Mouse (Mus musculus): ENCODE results near the gene Dtl. TPM values are rescaled to one million over a fixed set of nuclear protein-coding genes. Genes with fewer than 3 reads are reported as not detected.

Gene Dtl
- polyA plus RNA-seq, 1 experiment from 2014 or later, result 61.5 TPM

- no peaks in the 10 kb centered on the region for H3K36me3 ChIP-seq (ENCODE audit: control insufficient read depth, insufficient read depth, low read length)
- H3K27me3 ChIP-seq (ENCODE audit: control insufficient read depth, insufficient read depth, low read length), result no peaks in the 10 kb centered on the region
- H3K9ac ChIP-seq (replicated peaks; ENCODE audit: low read depth, low read length), result no peak overlapping the region
- no peak for ATAC-seq (ENCODE audit: insufficient number of reproducible peaks, insufficient read depth, low FRiP score, low read depth)
- no peaks in the 10 kb centered on the region for H3K9me3 ChIP-seq (ENCODE audit: control insufficient read depth, low read depth, low read length)
- 79% methylated on average over 4 of the region's 4 CpGs for WGBS
- no peaks in the 10 kb centered on the region for H3K4me1 ChIP-seq (ENCODE audit: control insufficient read depth, insufficient read depth, low read length)
- no peak overlapping the region for H3K4me2 ChIP-seq (replicated peaks; ENCODE audit: low read depth, low read length)
- H3K4me3 ChIP-seq (ENCODE audit: low read depth, low read length), result no peak overlapping the region
- H3K27ac ChIP-seq (ENCODE audit: low read length), result no peak overlapping the region
Observed at GRCm38 (mm10) chr1:191512383-191512782, 63.0 kb downstream of the Dtl start.

GRCm38 (mm10) chr1:191511503-191511902, 63.8 kb downstream of the Dtl start:
- WGBS, result 84% methylated on average over 8 of the region's 8 CpGs
- H3K4me3 ChIP-seq (ENCODE audit: low read depth, low read length), result no peak overlapping the region
- H3K4me1 ChIP-seq (ENCODE audit: control insufficient read depth, insufficient read depth, low read length), result peaks cover 6% of the 10 kb centered on the region; the same call in 1 of the 2 replicates
- no peaks in the 10 kb centered on the region for H3K36me3 ChIP-seq (ENCODE audit: control insufficient read depth, insufficient read depth, low read length)
- no peak overlapping the region for H3K27ac ChIP-seq (ENCODE audit: low read length)
- no peak for ATAC-seq (ENCODE audit: insufficient number of reproducible peaks, insufficient read depth, low FRiP score, low read depth)
- H3K4me2 ChIP-seq (replicated peaks; ENCODE audit: low read depth, low read length), result no peak overlapping the region
- H3K27me3 ChIP-seq (ENCODE audit: control insufficient read depth, insufficient read depth, low read length), result no peaks in the 10 kb centered on the region
- no peaks in the 10 kb centered on the region for H3K9me3 ChIP-seq (ENCODE audit: control insufficient read depth, low read depth, low read length)
- H3K9ac ChIP-seq (replicated peaks; ENCODE audit: low read depth, low read length), result no peak overlapping the region

- ATAC-seq (ENCODE audit: insufficient number of reproducible peaks, insufficient read depth, low FRiP score, low read depth), result no peak
- Histone ChIP-seq H3K9ac (replicated peaks; ENCODE audit: low read depth, low read length) (no peak overlapping the region), H3K4me2 (replicated peaks; ENCODE audit: low read depth, low read length) (no peak overlapping the region), H3K9me3 (ENCODE audit: control insufficient read depth, low read depth, low read length) (no peaks in the 10 kb centered on the region), H3K4me1 (ENCODE audit: control insufficient read depth, insufficient read depth, low read length) (peaks cover 6% of the 10 kb centered on the region; the same call in 1 of the 2 replicates), H3K27ac (ENCODE audit: low read length) (no peak overlapping the region), H3K4me3 (ENCODE audit: low read depth, low read length) (no peak overlapping the region), H3K27me3 (ENCODE audit: control insufficient read depth, insufficient read depth, low read length) (no peaks in the 10 kb centered on the region), H3K36me3 (ENCODE audit: control insufficient read depth, insufficient read depth, low read length) (no peaks in the 10 kb centered on the region)
- WGBS, result 63% methylated on average over 3 of the region's 3 CpGs
Observed at GRCm38 (mm10) chr1:191509865-191510264, 65.5 kb downstream of the Dtl start.

- Histone ChIP-seq H3K4me3 (ENCODE audit: low read depth, low read length) (no peak overlapping the region), H3K9me3 (ENCODE audit: control insufficient read depth, low read depth, low read length) (no peaks in the 10 kb centered on the region), H3K9ac (replicated peaks; ENCODE audit: low read depth, low read length) (no peak overlapping the region), H3K27me3 (ENCODE audit: control insufficient read depth, insufficient read depth, low read length) (no peaks in the 10 kb centered on the region), H3K27ac (ENCODE audit: low read length) (no peak overlapping the region), H3K4me1 (ENCODE audit: control insufficient read depth, insufficient read depth, low read length) (peaks cover 6% of the 10 kb centered on the region; the same call in 1 of the 2 replicates), H3K4me2 (replicated peaks; ENCODE audit: low read depth, low read length) (no peak overlapping the region), H3K36me3 (ENCODE audit: control insufficient read depth, insufficient read depth, low read length) (no peaks in the 10 kb centered on the region)
- WGBS, result 84% methylated on average over 6 of the region's 6 CpGs
- ATAC-seq (ENCODE audit: insufficient number of reproducible peaks, insufficient read depth, low FRiP score, low read depth), result no peak
Observed at GRCm38 (mm10) chr1:191509131-191509530, 66.2 kb downstream of the Dtl start.

- Histone ChIP-seq H3K27ac (ENCODE audit: low read length) (no peak overlapping the region), H3K9me3 (ENCODE audit: control insufficient read depth, low read depth, low read length) (no peaks in the 10 kb centered on the region), H3K9ac (replicated peaks; ENCODE audit: low read depth, low read length) (no peak overlapping the region), H3K27me3 (ENCODE audit: control insufficient read depth, insufficient read depth, low read length) (no peaks in the 10 kb centered on the region), H3K4me3 (ENCODE audit: low read depth, low read length) (no peak overlapping the region), H3K36me3 (ENCODE audit: control insufficient read depth, insufficient read depth, low read length) (no peaks in the 10 kb centered on the region), H3K4me1 (ENCODE audit: control insufficient read depth, insufficient read depth, low read length) (peaks cover 6% of the 10 kb centered on the region; the same call in 1 of the 2 replicates), H3K4me2 (replicated peaks; ENCODE audit: low read depth, low read length) (no peak overlapping the region)
- 15% methylated on average over 1 of the region's 1 CpGs for WGBS
- no peak for ATAC-seq (ENCODE audit: insufficient number of reproducible peaks, insufficient read depth, low FRiP score, low read depth)
Observed at GRCm38 (mm10) chr1:191506791-191507190, 68.6 kb downstream of the Dtl start.

- 89% methylated on average over 6 of the region's 6 CpGs for WGBS
- no peaks in the 10 kb centered on the region for H3K27me3 ChIP-seq (ENCODE audit: control insufficient read depth, insufficient read depth, low read length)
- no peaks in the 10 kb centered on the region for H3K36me3 ChIP-seq (ENCODE audit: control insufficient read depth, insufficient read depth, low read length)
- H3K9ac ChIP-seq (replicated peaks; ENCODE audit: low read depth, low read length), result no peak overlapping the region
- H3K4me2 ChIP-seq (replicated peaks; ENCODE audit: low read depth, low read length), result no peak overlapping the region
- H3K4me3 ChIP-seq (ENCODE audit: low read depth, low read length), result no peak overlapping the region
- ATAC-seq (ENCODE audit: insufficient number of reproducible peaks, insufficient read depth, low FRiP score, low read depth), result no peak
- 0 out of 2 replicates have a peak, but pooled peaks cover 4% of the 10 kb centered on the region for H3K4me1 ChIP-seq (ENCODE audit: control insufficient read depth, insufficient read depth, low read length)
- H3K27ac ChIP-seq (ENCODE audit: low read length), result no peak overlapping the region
- H3K9me3 ChIP-seq (ENCODE audit: control insufficient read depth, low read depth, low read length), result no peaks in the 10 kb centered on the region
Observed at GRCm38 (mm10) chr1:191499666-191500065, 75.7 kb downstream of the Dtl start.

GRCm38 (mm10) chr1:191498271-191498955, 76.9 kb downstream of the Dtl start:
- ATAC-seq (ENCODE audit: insufficient number of reproducible peaks, insufficient read depth, low FRiP score, low read depth), result no peak
- Histone ChIP-seq H3K4me3 (ENCODE audit: low read depth, low read length) (no peak overlapping the region), H3K36me3 (ENCODE audit: control insufficient read depth, insufficient read depth, low read length) (no peaks in the 10 kb centered on the region), H3K27ac (ENCODE audit: low read length) (no peak overlapping the region), H3K4me2 (replicated peaks; ENCODE audit: low read depth, low read length) (no peak overlapping the region), H3K9ac (replicated peaks; ENCODE audit: low read depth, low read length) (no peak overlapping the region), H3K4me1 (ENCODE audit: control insufficient read depth, insufficient read depth, low read length) (peaks cover 11% of the 10 kb centered on the region; the same call in 1 of the 2 replicates), H3K27me3 (ENCODE audit: control insufficient read depth, insufficient read depth, low read length) (no peaks in the 10 kb centered on the region), H3K9me3 (ENCODE audit: control insufficient read depth, low read depth, low read length) (no peaks in the 10 kb centered on the region)
- 78% methylated on average over 14 of the region's 14 CpGs for WGBS

GRCm38 (mm10) chr1:191496676-191497075, 78.7 kb downstream of the Dtl start:
- H3K9me3 ChIP-seq (ENCODE audit: control insufficient read depth, low read depth, low read length), result no peaks in the 10 kb centered on the region
- no peak for ATAC-seq (ENCODE audit: insufficient number of reproducible peaks, insufficient read depth, low FRiP score, low read depth)
- no peak overlapping the region for H3K4me2 ChIP-seq (replicated peaks; ENCODE audit: low read depth, low read length)
- WGBS, result 73% methylated on average over 1 of the region's 1 CpGs
- H3K27ac ChIP-seq (ENCODE audit: low read length), result no peak overlapping the region
- no peaks in the 10 kb centered on the region for H3K27me3 ChIP-seq (ENCODE audit: control insufficient read depth, insufficient read depth, low read length)
- no peaks in the 10 kb centered on the region for H3K36me3 ChIP-seq (ENCODE audit: control insufficient read depth, insufficient read depth, low read length)
- no peak overlapping the region for H3K9ac ChIP-seq (replicated peaks; ENCODE audit: low read depth, low read length)
- peaks cover 11% of the 10 kb centered on the region; the same call in 1 of the 2 replicates for H3K4me1 ChIP-seq (ENCODE audit: control insufficient read depth, insufficient read depth, low read length)
- H3K4me3 ChIP-seq (ENCODE audit: low read depth, low read length), result no peak overlapping the region

- H3K4me2 ChIP-seq (replicated peaks; ENCODE audit: low read depth, low read length), result no peak overlapping the region
- no peak for ATAC-seq (ENCODE audit: insufficient number of reproducible peaks, insufficient read depth, low FRiP score, low read depth)
- no peak overlapping the region for H3K9ac ChIP-seq (replicated peaks; ENCODE audit: low read depth, low read length)
- no peak overlapping the region for H3K27ac ChIP-seq (ENCODE audit: low read length)
- H3K4me1 ChIP-seq (ENCODE audit: control insufficient read depth, insufficient read depth, low read length), result peaks cover 11% of the 10 kb centered on the region; the same call in 1 of the 2 replicates
- H3K36me3 ChIP-seq (ENCODE audit: control insufficient read depth, insufficient read depth, low read length), result no peaks in the 10 kb centered on the region
- no peaks in the 10 kb centered on the region for H3K9me3 ChIP-seq (ENCODE audit: control insufficient read depth, low read depth, low read length)
- no peak overlapping the region for H3K4me3 ChIP-seq (ENCODE audit: low read depth, low read length)
- 41% methylated on average over 10 of the region's 10 CpGs for WGBS
- H3K27me3 ChIP-seq (ENCODE audit: control insufficient read depth, insufficient read depth, low read length), result no peaks in the 10 kb centered on the region
Observed at GRCm38 (mm10) chr1:191495051-191495467, 80.3 kb downstream of the Dtl start.

All from stomach, embryonic 14.5 days (tissue).